Mouse (Mus musculus) gastrocnemius, postnatal 25 days (tissue): Measurements from ENCODE around the gene Scmh1. TPM values are rescaled to one million over a fixed set of nuclear protein-coding genes. Genes with fewer than 3 reads are reported as not detected.

ENCODE experiments used
- DNase-seq: peaks from one replicate; pipeline ENCODE4 v3.0.0; 2022
- total RNA-seq, 2 experiments: library from RNA; stranded (reverse); gene quantifications; 1 replicate in 1 of 2; 2 replicates in 1 of 2; pipeline ENCODE4 v1.2.3; 2021

The Scmh1 gene
- total RNA-seq, 2 experiments from 2014 or later = 36.4 to 39.8 TPM

GRCm38 (mm10) chr4:120405806-120406638 lies 941 bp downstream of the Scmh1 start:
- no peak for DNase-seq

- no peak for DNase-seq
Observed at GRCm38 (mm10) chr4:120406639-120407273, 1.7 kb downstream of the Scmh1 start.

- no peak for DNase-seq
Observed at GRCm38 (mm10) chr4:120418053-120418452, 13.0 kb downstream of the Scmh1 start.

GRCm38 (mm10) chr4:120420193-120420592 lies 15.1 kb downstream of the Scmh1 start:
- no peak for DNase-seq

DNA sequence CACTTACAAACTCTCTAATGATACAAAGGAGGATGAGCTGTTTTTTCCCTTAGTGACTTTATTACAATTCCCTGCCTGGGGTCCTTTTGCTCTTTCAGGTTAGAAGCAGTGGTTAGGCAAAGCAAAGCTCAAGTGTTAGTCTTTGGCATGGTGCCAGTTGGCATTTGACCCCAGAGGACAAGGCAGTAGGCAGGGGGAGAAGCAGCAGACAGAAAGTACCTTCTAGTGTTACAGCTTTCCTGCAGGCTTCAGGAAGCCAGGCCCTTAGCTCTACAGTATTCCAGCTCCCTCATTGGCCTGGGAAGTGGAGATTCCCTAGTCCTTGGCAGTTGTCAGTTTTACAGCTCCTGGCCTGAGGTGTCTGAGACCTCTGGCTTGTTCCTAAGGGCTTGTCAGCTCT lies 15.6 kb downstream of the Scmh1 start:
- peak; percentile 61 for DNase-seq

GRCm38 (mm10) chr4:120430601-120431000 lies 25.5 kb downstream of the Scmh1 start:
- DNase-seq = no peak

DNA sequence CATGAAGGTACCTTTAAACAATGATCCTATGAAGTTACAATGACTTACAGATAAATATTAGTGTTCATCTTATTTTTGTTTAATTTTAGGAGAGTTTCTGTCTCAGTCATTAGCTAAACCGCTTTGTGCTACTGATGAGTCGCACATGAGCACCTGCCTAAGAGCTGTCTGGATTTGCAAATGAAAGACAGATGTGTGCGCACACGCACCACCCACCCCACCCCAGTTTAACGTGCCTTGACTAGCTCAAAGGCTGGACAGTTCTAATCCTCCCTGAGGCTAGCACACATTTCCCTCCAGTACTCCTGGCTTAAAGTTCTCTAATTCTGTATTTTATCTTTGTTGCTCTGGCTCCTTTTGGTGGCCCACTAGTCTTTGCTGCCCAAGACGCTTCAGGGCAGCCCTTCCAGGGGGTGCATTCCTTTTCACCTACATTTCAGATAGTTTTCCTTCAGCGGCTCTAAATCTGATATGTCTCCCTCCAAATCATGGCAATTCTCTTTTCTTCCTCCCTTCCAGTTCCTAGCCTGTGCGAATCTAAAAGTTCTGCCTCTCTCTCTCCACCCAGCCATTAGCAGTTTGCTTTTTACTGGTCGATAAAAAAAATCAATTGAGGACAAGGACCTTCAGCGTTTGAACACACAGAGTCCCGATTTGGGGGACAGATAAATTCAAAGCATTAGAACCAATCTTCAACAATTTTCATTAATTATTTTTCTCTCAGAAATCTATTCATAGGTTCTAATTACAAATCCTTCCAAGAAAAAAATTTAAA lies 27.7 kb downstream of the Scmh1 start:
- no peak for DNase-seq

GRCm38 (mm10) chr4:120461741-120462140 lies 56.7 kb downstream of the Scmh1 start:
- DNase-seq = no peak

- DNase-seq = no peak
Observed at GRCm38 (mm10) chr4:120472946-120473345, 67.9 kb downstream of the Scmh1 start.

DNA sequence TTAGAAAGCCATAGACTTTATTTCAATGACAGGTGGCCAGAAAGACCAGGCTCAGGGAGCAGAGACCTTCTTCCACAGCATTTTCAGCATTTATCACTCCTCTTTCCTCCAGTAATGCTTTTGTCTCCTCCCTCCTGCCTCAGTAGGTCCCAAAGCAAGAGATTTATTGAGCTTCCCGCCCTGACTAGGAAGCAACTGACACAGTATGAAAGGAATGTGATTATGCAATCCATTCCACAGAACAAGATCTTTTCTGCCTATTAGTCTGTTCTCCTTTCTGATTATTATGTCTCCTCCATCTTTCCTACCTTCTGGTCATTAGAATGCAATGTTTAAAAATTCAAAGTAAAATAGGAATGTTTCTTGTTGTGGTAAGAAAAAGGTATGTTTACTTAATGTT lies 82.6 kb downstream of the Scmh1 start:
- no peak for DNase-seq

DNA sequence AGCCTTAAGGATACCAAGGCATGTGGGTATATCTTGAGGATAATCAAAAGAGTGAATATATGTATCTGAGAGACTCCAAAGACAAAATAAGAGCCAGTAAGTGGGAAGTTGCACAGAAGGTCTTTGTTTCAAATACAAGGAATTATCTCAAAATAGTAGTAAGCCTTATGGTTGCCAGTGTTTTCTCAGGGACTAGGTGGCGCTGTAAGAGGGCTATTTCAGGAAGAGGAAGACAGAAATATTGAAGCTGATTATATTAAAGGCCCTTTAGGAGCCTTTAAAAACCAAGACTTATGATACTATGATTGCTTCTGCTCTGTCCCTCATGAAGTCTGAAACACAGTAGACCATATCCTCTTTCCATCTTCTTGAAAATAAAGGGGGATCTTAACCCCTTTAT lies 101.9 kb downstream of the Scmh1 start:
- no peak for DNase-seq

DNA sequence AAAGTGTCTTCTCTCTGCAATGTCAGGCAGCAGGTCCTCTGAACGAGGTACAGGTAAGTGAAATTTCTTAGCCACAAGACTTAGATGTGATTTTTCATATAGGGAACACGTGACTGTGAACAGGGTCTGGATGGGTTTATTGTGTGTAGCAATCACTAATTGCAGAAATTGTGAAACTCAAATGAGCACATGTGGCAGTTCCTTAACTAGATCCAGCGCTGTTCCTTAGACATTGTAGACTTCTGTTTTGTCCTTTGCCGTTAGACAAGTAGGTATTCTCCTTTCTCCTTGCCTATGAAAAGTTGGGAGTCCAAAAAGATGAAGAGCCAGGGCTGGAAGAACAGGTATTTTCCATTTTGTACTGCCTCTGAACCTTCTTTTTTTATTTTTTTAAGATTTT lies 106.1 kb downstream of the Scmh1 start:
- DNase-seq = no peak

GRCm38 (mm10) chr4:120514366-120514765 lies 109.3 kb downstream of the Scmh1 start:
- DNase-seq = no peak

- no peak for DNase-seq
Observed at GRCm38 (mm10) chr4:120516491-120516890, 111.4 kb downstream of the Scmh1 start.

DNA sequence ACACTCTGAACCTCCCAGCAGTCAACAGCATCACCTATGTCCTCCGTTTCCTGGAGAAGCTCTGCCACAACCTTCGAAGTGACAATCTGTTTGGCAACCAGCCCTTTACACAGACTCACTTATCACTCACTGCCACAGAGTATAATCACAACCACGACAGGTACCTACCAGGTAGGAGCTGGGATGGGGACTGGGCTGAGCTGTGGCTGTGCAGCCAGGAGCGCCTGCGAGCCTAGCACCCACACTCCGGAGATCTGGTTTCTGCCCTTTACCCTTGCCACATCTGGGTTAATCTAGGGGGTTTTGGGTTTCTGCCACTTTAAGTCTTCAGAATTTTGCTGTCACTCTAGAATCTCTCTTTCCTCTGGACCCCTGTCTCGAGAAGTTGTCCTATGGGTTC lies 111.8 kb downstream of the Scmh1 start:
- no peak for DNase-seq

- DNase-seq = no peak
Observed at GRCm38 (mm10) chr4:120517335-120517734, 112.3 kb downstream of the Scmh1 start.

DNA sequence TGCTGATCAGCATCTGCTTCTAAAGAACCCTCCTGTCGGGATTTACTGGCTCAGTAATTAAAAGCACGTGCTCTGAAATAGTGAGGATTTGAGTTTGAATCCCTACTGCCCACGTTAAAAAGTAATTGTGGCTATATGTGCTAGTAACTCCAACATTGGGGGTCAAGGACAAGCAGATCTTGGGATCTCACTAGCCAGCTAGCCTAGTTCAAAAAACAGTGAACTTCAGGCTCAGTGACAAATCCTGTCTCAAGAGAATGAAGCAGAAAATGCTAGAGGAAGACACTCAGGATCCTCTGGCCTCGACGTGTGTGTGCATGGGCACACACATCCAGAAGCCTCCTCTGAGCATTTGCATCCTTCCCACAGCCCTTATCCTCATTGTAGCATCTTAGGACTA lies 116.7 kb downstream of the Scmh1 start:
- DNase-seq = no peak

GRCm38 (mm10) chr4:120522351-120522750 lies 117.3 kb downstream of the Scmh1 start:
- no peak for DNase-seq

DNA sequence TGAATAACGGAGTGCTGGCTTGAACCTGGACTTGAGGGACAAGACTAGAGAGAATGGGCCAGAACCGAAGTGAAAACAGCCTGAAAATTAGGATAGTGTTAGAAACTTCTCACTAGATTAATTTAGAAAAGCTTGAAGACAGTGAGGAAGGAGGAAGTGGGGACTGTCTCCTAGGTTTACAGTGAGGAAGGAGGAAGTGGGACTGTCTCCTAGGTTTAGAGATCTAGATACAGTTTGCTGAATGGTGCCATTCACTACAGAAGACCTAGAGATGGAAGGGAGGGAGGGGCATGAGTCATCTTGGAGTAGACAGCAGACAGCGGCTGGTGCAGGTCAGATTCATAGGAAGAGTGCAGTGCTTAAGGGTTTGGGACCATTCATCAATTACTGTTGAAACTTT lies 118.0 kb downstream of the Scmh1 start:
- no peak for DNase-seq

GRCm38 (mm10) chr4:120528171-120528570 lies 123.1 kb downstream of the Scmh1 start:
- no peak for DNase-seq

DNA sequence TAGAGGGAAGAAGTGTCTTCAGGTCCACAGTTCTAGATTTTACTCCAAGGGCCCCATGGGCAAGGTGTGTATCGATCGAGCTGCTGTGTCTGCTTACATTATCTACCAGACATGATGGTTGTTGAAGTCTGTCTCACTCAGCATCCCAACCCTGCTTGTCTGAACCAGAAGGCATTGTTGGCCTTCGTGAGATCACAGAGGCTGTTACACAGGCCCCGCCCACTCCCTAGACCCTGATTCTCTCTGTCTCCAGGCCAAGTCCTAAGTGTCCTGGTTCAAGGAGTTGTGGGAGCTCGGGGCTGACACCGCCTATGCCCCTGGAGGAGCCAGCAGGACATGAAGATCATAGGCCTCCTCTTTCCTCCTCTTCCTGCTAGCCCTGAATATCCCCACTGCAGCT lies 126.9 kb downstream of the Scmh1 start, which contains the start of gene Slfnl1:
Gene Slfnl1 (plus strand): TSS at position 246 of the 400 bp plus-strand sequence.
- no peak for DNase-seq

- DNase-seq = no peak
Observed at GRCm38 (mm10) chr4:120538664-120539063, 133.6 kb downstream of the Scmh1 start.

- DNase-seq = no peak
Observed at GRCm38 (mm10) chr4:120544896-120545295, 139.8 kb downstream of the Scmh1 start.
